Mouse (Mus musculus) embryonic facial prominence, embryonic 14.5 days (tissue): ENCODE results near the gene Atf3. TPM values are rescaled to one million over a fixed set of nuclear protein-coding genes. Genes with fewer than 3 reads are reported as not detected.

Experiments used
- ATAC-seq: fragments of 200-750 bp; cut with Nextera tagmentation; 2 replicates; pipeline ENCODE4 v1.8.0; 2017; ENCODE audit warnings: low read depth, moderate number of reproducible peaks, moderate TSS enrichment
- DNase-seq: peaks from one replicate; pipeline ENCODE4 v3.0.0-alpha.2; 2015; ENCODE audit warnings: low spot score
- H3K27ac ChIP-seq: fragments of 300-500 bp; sonication (generic); replicated peaks from 2 replicates; pipeline ENCODE4 v1.5.1; 2014; ENCODE audit warnings: low read depth, mild to moderate bottlenecking, low read length, moderate library complexity
- H3K27me3 ChIP-seq: fragments of 300-500 bp; sonication (generic); replicated peaks from 2 replicates; pipeline ENCODE4 v1.6.1; 2014; ENCODE audit warnings: low read length; ENCODE audit not compliant: control insufficient read depth, insufficient read depth
- H3K36me3 ChIP-seq: fragments of 300-500 bp; sonication (generic); 2 replicates; pipeline ENCODE4 v1.6.1; 2014; ENCODE audit warnings: low read length, mixed read lengths; ENCODE audit not compliant: control insufficient read depth, insufficient read depth
- H3K4me1 ChIP-seq: fragments of 300-500 bp; sonication (generic); 2 replicates; pipeline ENCODE4 v1.6.1; 2014; ENCODE audit warnings: antibody characterized with exemption, low read length; ENCODE audit not compliant: control insufficient read depth, insufficient read depth
- H3K4me2 ChIP-seq: fragments of 300-500 bp; sonication (generic); 2 replicates; pipeline ENCODE4 v1.6.1; 2014; ENCODE audit warnings: low read depth, mild to moderate bottlenecking, low read length, moderate library complexity, mixed read lengths
- H3K4me3 ChIP-seq: fragments of 300-500 bp; sonication (generic); 2 replicates; pipeline ENCODE4 v1.5.1; 2014; ENCODE audit warnings: low read depth, mild to moderate bottlenecking, low read length
- H3K9ac ChIP-seq: fragments of 300-500 bp; sonication (generic); 2 replicates; pipeline ENCODE4 v1.6.1; 2014; ENCODE audit warnings: low read depth, mild to moderate bottlenecking, low read length, moderate library complexity, mixed read lengths
- H3K9me3 ChIP-seq: fragments of 300-500 bp; sonication (generic); 2 replicates; pipeline ENCODE4 v1.6.1; 2016; ENCODE audit warnings: low read length; ENCODE audit not compliant: control insufficient read depth
- WGBS: fragments of 180-500 bp; shearing (Covaris S2); extraction: QIAGEN DNeasy Blood & Tissue Kit; methylation state at CpG from one replicate; pipeline ENCODE4 v1.1.7; 2014; 5-methylcytosine and 5-hydroxymethylcytosine counted together
- polyA plus RNA-seq: library from polyadenylated mRNA; unstranded; fragments of >200 nt; fragmentation: Nextera tagmentation; extraction: Ambion mirVana; gene quantifications from 2 replicates; pipeline ENCODE4 v1.2.1, GENCODE M21; 2014

The Atf3 gene
- polyA plus RNA-seq, 1 experiment from 2014 or later, result 4.3 TPM

DNA sequence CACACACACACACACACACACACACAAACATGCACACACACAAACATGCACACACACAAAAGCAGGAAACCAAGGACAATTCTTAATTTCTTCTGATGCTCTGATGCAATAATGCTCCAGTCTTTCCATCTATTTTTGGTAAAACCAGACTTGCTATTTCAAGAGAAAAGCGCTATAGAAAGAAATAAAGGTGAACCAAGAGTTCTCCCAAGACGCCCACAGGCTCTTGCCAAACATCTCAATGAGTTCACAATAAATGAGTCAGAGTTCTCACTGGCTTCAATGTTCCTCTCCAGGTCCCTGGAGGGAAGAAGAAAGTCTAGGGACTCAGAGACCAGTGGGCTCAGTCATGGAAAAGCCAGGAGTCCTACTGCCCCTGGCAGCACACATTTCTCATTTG lies 94.1 kb downstream of the Atf3 start:
- Histone ChIP-seq H3K27me3 (0 out of 2 replicates have a peak, but pooled peaks cover 4% of the 10 kb centered on the region), H3K9me3 (no peaks in the 10 kb centered on the region), H3K27ac (no peak overlapping the region), H3K4me3 (no peak overlapping the region), H3K9ac (no peak overlapping the region), H3K4me1 (0 out of 2 replicates have a peak, but pooled peaks cover 3% of the 10 kb centered on the region), H3K36me3 (no peaks in the 10 kb centered on the region), H3K4me2 (no peak overlapping the region)
- DNase-seq (no peak), ATAC-seq (no peak)
- WGBS, result 72% methylated on average over 2 of the region's 2 CpGs

DNA sequence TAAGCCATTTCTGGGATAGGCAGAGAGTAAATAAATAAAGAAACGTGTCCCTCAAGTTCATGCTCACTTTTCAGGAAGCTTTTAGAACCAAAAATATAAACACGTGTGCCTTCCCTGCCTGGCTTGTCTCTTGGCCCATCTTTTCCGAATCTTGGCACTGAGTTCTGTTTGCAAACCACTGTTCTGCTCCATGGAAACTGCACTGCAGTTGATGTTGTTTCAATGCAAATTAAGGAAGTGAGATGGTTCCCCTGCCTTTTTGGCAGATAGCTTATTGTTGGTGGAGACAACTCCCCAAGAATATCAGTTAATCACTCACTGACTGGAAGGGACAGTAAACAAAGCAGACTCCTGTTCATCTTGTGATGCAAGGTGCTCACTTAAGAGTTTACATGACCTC lies 95.1 kb downstream of the Atf3 start:
- ATAC-seq (no peak), DNase-seq (no peak)
- H3K4me3 ChIP-seq, result no peak overlapping the region
- no peaks in the 10 kb centered on the region for H3K36me3 ChIP-seq
- no peak overlapping the region for H3K4me2 ChIP-seq
- H3K9ac ChIP-seq, result no peak overlapping the region
- no peaks in the 10 kb centered on the region for H3K9me3 ChIP-seq
- 63% methylated on average over 3 of the region's 3 CpGs for WGBS
- H3K27ac ChIP-seq, result no peak overlapping the region
- 0 out of 2 replicates have a peak, but pooled peaks cover 3% of the 10 kb centered on the region for H3K4me1 ChIP-seq
- H3K27me3 ChIP-seq, result 0 out of 2 replicates have a peak, but pooled peaks cover 4% of the 10 kb centered on the region

Other genes with a start within 250 kb of the Atf3 start
- gene Vash2, start 238.7 kb downstream of the Atf3 start, polyA plus RNA-seq, result 66.4 and 73.7 TPM in 2 replicates
- gene Flvcr1, start 191.9 kb downstream of the Atf3 start, polyA plus RNA-seq, result 7.3 and 8.2 TPM in 2 replicates
- gene Spata45, start 181.4 kb downstream of the Atf3 start, polyA plus RNA-seq, result not detected in 2 replicates
- 12.9 and 14.7 TPM in 2 replicates for gene Tatdn3, start 155.1 kb downstream of the Atf3 start, polyA plus RNA-seq
- 8.8 and 9.3 TPM in 2 replicates for gene Nsl1, start 155.0 kb downstream of the Atf3 start, polyA plus RNA-seq
- gene Batf3, start 120.2 kb downstream of the Atf3 start, polyA plus RNA-seq, result 6.1 and 7.0 TPM in 2 replicates
- not detected in 2 replicates for gene Fam71a, start 53.2 kb downstream of the Atf3 start, polyA plus RNA-seq
- 138 and 141 TPM in 2 replicates for gene Nenf, start 100.2 kb upstream of the Atf3 start, polyA plus RNA-seq
- 16.4 and 18.2 TPM in 2 replicates for gene Tmem206, start 107.9 kb upstream of the Atf3 start, polyA plus RNA-seq
- 27.3 and 34.6 TPM in 2 replicates for gene Ppp2r5a, start 185.2 kb upstream of the Atf3 start, polyA plus RNA-seq